Mouse (Mus musculus): ENCODE results near the gene Polk. TPM values are rescaled to one million over a fixed set of nuclear protein-coding genes. Genes with fewer than 3 reads are reported as not detected.

Polk gene
- total RNA-seq, 4 experiments from 2014 or later = 12.3 to 15.6 (median 12.7) TPM

Other genes starting within 250 kb of the Polk start
- 10 to 100 TPM; 30.1 to 38.8 (median 32.8) TPM for gene Poc5, start 154.3 kb downstream of the Polk start, total RNA-seq (2022)
- gene Ankdd1b, start 71.4 kb downstream of the Polk start, total RNA-seq (2022) = under 1 TPM in 2 of 4 experiments, not detected in 2; 0.47 to 0.66 TPM
- not detected for gene Gm17622, start 51.8 kb downstream of the Polk start, total RNA-seq (2022)
- gene Col4a3bp, start within 50 bp of the Polk start, total RNA-seq (2022) = 10 to 100 TPM; 62.5 to 83.2 (median 74.4) TPM
- gene Hmgcr, start 128.4 kb upstream of the Polk start, total RNA-seq (2022) = 100 to 1,000 TPM; 120 to 159 (median 138) TPM
- 1 to 10 TPM in 1 of 4 experiments, under 1 TPM in 3; 0.37 to 1.0 (median 0.42) TPM for gene Ankrd31, start 205.7 kb upstream of the Polk start, total RNA-seq (2022)